Mouse (Mus musculus) heart, postnatal 36 days (tissue): ENCODE results near the gene Adam12. TPM values are rescaled to one million over a fixed set of nuclear protein-coding genes. Genes with fewer than 3 reads are reported as not detected.

ENCODE experiments used
- DNase-seq, 2 experiments: peaks; one replicate each; pipeline ENCODE4 v3.0.0; 2021 to 2022
- intact Hi-C: fragments of 180-260 bp; cut with DNase I; formaldehyde crosslinking; loops from one replicate; pipeline ENCODE4 v1.15.1; 2025
- total RNA-seq, 2 experiments: library from RNA; stranded (reverse); gene quantifications; 2 replicates each; pipeline ENCODE4 v1.2.3; 2021

The Adam12 gene
- total RNA-seq, 2 experiments from 2014 or later = 0.61 to 0.62 TPM

DNA sequence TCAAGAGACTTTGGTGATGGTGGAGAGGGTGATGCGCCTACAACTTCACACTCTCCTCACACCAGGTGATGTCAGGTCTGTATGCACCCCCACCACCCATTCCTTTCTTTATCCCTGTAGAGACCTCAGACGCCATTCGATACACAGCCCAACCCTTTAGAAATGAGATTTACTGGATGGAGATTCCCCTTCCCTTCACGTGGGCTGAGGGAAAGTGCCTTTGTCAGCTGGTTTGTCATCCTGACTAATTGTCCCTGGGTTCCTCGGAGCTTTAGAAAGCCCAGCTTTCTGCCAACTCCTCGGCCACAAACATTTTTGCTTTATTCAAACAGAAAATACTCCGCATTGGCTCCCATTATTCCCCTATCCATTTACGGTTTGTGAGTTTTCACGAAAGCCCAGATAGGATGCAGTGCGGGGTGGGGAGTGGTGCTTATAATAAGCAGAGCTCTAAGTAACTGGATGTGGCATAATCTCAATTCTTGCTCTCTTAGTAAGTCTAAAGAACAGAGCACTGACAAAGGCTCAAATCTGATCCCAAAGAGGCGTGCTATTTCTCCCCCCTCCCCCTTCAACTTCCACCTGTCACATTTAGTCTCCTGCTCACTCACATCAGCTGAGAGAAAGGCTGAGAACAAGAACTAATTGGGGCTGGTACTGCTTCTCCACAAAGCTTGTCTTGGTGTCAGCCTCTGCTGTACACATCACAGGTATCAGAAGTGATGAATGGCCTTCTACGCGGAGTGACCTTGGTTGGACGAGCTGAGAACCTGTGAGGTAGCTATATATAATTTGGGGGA is 143.2 kb downstream of the Adam12 start:
- no peak for DNase-seq
- intact Hi-C loops = no loop called here

DNA sequence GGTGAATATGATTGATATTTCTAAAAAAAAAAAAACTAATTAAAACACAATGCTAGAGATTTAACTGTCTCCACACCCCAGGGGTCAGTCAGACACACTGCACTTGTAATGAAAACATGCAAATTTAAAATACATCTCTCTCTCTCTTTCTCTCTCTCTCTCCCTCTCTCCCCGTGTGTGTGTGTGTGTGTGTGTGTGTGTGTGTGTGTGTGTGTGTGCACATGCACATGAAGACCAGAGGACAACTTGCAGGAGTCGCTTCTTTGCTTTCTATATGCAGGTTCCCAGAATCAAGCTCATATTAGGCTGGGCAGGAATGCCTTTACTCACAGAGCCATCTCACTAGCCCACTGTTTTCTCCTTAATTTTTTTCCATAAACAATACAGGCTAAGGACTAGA is 146.6 kb downstream of the Adam12 start:
- no peak for DNase-seq

DNA sequence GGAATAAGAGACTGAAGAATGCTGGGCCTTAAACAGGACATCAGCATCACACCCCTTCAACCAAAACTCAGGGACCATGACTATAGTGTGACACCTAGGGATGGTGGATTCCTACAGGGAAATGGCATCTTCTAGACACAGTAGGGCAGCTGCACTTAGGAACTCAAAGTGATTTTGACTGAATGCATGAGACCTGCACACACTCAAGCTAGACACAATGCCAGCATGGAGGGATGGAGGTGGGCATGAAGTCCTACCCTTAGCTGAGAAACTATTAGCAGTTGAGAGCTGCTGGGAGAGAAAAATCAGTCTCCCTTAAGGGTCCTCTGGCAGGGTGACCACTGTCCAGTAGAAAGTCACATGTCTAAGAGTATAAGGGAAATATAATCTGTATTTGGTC is 147.0 kb downstream of the Adam12 start:
- intact Hi-C loops = no loop called here
- DNase-seq = no peak

More for the DNA sequence above, 146.6 kb downstream of the Adam12 start:
- intact Hi-C loops = no loop called here

DNA sequence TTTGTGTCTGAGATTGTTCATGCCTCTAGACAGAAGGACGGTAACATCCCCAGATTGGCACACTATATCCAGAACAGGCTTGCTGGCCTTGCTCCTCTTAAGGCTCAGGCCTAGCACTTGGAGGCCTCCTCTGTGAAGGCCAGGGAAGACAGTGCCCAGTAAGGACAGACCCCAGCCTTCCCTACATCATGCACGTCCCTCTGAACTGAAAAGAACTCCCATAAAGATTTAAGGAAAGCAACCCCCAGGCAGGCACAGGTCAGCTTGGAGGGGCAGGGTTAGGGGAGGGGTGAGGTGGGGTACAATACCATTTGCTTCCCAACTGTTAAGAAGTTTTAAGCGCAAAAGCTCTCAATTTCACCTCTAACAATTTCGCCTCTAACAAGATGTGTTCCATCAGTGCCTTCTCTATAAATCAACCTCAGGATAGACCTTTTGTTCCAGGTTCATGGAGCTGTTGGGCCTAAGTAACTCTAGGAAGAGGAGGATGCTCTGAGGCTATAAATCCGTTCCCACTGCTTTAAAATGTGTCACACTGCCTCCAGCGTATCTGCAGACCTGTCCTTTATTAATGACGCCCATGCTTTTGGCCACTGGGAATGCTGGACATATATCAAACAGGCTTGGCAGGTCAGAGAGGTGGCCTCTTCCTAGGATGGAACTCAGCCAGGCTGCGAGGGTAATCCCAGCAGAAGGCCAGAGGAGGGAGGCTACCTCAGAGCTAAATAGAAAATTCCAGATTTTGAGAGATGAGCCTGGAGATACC is 150.5 kb downstream of the Adam12 start:
- no peak for DNase-seq
- intact Hi-C loops = no loop called here

DNA sequence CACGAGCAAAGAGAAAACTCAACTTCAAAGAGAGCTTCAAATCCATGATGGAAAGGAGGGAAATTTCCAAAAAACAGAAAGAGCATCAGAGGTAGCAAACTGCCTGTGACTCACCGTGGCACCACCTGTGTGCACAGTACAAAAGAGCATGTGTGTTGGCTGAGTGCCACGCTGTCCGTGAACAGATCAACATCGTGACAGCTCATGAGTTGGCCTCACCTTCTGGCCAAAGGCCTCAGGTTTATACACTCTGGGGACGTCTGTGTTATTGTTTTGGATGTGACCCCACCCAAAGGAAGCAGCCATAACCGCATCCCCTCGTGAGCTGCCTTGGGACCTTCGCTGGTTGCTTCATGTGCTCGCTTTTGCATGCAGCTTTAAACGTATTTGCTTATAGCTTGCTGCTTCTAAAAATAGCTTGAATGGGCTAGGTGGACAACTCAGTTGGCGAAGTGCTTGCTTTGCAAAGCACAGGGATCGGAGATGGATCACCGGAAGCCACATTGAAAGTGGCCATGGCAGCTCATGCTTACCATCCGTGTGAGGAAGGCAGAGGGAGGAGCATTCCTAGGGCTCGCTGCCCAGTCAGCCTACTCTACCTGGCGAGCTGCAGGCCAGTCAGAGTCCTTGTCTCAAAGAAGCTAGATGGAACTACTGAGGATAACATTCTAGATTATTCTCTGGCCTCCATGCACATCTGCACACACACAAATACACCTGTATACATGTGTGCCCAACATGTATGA is 151.8 kb downstream of the Adam12 start:
- DNase-seq = no peak
- intact Hi-C loops = no loop called here

DNA sequence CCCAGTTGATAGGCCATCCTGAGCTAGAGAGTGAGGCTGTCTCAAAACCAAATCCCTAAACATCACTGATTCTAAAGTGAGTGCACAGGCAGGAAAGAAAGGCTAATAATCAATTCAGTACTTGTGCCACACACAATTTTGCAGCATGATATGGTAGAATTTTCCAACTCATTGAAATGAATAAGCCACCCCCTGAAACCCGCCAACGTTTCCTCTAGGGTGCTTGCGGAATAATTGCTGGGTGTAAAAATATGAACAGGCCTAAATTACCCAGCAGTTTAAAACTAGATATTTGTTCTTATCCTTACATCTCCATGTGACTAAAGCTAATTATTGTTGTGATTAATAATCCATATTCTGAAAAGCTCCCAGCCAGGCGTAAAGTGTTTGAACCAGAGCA is 154.3 kb downstream of the Adam12 start:
- intact Hi-C loops = no loop called here
- DNase-seq = no peak

DNA sequence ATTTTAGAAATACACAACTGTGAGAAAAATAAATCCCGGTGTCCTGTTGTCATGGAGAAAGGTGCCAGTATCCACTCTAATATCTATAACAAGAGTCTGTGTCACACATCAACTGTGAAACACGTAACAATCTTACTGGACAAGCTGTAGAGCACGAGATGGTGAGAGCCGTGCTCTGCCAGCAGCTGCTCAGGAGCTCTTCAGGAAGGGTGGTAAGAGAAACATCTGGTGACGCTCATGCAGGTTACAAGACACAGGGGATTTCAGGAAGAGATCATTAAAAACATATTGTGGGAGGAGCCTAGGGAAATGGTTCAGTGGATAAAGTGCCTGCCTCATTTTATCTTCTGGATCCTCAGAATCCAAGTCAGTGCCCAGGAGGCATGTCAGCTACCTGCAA is 158.9 kb downstream of the Adam12 start:
- no peak for DNase-seq
- intact Hi-C loops = no loop called here

DNA sequence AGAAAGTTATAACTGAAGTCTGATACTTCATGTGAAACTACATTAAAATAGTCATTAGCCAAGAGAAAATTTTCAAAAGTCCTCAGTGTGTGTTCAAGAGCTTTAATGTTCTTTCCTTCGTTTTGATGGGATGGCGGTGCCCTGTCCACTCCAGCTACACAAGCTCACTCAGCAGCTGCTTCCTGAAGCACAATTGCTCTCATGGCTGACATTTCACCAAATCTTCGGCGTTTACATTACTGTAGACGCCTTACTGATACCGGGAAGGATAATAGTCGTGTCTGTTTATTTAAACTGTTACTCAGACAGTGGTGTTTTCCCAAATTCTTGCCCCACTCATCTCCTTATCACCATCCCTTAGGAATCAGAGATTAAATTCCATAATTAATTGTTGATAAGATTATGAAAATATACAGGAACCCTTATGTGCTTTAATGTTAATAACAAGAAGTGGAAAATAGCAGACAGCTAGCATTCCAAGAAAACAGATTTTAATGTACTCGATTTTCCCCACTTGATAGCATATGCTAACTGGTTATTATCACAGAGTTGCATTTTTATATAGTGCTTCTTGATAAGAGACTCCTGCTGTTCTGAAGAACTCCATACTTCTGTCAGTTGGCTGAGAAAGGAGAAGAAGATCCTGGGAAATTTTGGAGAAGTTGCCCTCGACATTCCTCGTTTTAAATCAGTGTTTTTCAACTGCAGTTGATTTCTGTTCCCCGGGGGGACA is 160.6 kb downstream of the Adam12 start:
- no peak for DNase-seq
- intact Hi-C loops = no loop called here

DNA sequence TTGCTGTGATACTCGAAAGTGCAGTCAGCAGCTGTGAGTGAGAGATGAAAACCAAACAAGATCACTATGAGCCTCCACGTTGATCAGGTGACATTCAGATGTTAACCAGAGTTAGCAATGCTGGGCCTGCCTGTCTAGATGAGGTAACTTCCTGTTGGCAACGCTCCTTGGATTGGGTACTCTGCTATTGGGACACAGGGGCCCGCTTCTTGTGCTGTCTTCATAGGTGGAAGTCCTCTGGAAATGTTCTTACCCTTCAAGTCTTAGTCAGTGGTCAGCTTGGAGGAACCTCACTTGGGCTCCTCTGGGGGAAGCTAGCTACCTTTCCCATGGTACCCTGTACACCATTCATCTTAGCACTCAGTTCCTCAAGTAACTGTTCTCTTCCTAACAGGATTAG is 169.3 kb downstream of the Adam12 start:
- intact Hi-C loops = no loop called here
- no peak for DNase-seq

DNA sequence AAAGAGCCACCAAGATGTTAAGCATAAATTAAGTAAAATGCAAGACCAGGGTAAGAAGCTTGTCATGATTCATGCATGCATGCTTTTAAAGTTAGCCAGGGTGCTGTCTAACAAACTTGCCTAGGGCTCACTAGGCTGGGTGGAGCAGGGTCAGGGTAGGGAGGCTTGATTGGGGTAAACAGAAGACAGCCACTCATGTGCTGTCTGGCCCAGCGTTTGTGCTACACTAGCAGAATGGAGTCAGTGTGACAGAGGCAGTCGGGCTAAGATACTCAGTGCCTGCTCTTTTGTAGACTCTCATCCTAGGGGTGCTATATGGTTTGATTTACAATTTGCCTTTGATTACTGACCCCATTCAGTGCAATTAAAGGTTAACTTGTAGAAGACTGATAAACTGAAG is 179.5 kb downstream of the Adam12 start:
- no peak for DNase-seq
- intact Hi-C loops = no loop called here

DNA sequence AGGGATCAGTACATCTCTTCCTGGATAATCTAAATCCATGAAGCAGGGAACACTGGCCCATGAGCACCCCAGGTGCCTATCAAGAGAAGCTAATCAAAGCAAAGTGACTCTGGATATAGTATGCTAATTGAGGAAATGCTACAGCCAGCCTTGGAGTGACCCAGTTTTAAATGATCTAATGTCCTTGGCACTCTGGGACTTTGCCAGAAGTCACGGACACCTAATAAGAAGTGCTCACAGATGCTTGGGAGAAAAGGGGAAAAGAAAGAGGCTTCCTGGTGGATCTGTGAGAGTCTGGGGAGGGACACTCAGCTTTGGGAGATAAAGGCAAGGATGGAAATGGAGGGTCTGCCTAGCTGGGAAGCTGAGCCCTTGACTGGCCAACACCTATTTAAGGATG is 181.6 kb downstream of the Adam12 start:
- intact Hi-C loops = no loop called here
- no peak for DNase-seq

DNA sequence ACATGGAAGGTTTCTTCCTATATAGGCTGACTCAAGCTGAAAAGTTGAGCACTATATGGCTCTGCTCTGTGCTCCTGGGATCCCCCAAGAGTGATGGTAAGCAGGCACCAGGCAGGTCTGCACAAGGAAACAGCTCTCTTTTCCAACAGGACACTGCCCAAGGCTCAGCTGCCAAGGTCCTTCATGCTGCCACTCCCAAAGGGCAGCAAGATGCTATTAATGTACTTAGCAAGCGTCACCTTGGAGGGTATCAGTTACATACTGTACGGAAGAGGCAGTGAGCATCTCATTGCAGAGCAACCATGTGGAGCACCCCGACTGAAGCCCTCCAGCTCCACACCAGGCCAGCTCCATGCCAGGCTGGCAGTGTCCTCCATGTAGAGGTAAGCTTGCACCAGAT is 185.6 kb downstream of the Adam12 start:
- DNase-seq = no peak

DNA sequence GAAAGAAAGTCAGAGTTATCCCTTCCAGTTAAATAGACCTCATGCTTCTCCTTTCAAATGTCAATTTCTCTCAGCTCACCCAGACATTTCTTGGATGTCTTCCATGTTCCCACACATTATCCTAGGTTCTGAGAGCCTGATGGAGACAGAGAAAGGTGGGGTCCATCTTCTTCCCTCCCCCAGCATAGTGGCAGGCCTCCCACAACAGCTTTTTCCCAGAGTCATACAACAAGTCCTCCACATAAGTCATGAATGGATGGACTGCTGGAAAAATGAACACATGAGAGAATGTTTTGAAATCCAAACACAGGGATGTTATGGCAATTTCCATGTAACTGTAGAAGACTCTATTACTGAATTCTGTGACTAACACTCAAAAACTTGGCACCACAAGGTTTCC is 188.4 kb downstream of the Adam12 start:
- intact Hi-C loops = no loop called here
- DNase-seq = no peak

More for the DNA sequence above, 185.6 kb downstream of the Adam12 start:
- intact Hi-C loops = no loop called here

DNA sequence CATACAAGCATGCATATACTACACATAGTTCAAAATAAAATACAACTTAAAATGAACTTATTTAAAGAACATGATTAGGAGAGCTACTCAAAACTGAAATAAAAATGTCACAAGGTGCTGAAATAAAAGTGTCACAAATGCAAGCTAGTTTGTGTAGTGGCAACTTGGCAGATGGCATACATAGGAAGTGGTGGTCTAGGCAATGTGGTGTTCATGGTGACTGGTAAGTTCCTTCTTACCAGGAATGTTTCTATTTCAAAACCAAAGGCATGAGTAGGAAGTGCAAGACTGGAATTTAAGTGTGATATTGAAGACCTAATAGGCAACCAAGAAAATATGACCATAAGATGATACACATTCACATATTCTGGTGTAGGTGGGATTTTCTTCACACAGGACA is 189.3 kb downstream of the Adam12 start:
- intact Hi-C loops = no loop called here
- no peak for DNase-seq

DNA sequence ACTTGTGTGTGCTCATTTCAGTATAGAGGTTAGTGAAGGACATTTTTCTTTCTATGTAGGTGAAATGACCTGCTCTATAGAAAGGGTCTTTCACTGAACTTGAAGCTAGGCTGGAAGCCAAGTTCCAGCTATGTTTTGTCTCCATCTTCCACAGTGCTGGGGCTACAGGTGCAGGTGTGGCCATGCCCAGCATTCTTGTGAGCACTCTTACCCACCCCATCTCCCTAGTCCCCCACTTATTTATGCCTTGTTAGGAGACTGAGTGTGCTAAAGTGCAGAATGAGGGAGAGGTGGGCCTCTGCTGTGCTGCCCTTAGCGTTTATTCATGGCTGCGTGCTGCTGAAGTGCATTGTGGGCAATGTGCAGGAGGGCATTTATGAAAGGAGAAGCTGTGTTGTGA is 198.0 kb downstream of the Adam12 start:
- no peak for DNase-seq
- intact Hi-C loops = no loop called here

DNA sequence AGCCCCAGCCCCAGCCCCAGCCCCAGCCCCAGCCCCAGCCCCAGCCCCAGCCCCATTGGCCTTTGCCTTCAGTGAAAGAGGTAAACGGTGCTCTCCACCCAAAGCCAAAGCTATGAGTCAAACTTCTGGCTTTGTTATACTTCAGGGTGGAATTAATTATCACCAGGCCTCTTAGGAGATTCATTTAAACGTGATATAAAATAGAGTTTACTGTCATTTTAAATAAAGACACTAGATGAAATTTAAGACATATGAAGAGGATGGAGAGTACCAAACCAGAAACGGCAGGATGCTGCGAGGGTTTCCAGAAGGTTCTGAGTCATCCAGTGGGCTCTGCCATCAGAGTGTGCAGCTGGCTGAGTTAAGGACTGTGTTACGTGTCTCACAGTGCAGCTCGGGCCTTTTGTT is 199.0 kb downstream of the Adam12 start:
- intact Hi-C loops = no loop called here
- DNase-seq = no peak

DNA sequence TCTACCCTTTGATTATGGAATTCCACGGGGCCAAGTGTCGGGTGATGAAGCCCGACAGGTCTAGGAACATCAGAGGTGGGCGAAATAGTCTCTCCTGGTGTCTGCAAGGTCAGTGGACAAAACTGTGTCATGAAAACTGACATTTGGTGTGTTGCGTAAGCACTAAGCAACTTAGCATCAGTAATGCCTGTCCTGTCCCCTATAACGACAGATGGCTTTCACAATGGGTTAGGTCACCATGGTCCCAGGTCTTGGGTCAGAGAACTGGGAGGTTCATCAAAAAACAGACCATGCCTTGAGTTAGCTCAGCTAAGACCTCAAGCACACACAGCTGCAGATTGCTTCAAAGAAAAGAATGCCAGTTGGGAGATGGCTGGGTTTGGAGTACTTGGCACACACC is 200.2 kb downstream of the Adam12 start:
- intact Hi-C loops = no loop called here
- DNase-seq = no peak

DNA sequence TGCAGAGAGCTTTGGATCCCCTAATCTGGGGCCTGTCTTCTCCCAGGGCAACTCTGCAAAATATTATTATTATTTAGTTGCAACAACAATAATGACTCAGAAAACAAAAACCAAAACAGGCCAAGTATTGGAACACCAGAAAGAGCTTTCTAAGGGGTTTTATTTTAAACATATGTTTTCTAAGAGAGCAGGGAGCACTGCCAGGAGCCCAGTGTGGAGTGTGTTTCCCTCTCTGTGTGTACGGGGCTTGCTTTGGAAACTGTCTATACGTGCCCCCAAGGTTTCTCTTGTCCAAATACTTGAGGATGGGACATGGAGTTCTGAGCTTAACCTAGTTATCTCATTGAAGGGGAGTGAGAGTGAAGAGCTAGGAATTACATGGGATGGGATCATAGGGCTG is 200.7 kb downstream of the Adam12 start:
- intact Hi-C loops = no loop called here
- no peak for DNase-seq

DNA sequence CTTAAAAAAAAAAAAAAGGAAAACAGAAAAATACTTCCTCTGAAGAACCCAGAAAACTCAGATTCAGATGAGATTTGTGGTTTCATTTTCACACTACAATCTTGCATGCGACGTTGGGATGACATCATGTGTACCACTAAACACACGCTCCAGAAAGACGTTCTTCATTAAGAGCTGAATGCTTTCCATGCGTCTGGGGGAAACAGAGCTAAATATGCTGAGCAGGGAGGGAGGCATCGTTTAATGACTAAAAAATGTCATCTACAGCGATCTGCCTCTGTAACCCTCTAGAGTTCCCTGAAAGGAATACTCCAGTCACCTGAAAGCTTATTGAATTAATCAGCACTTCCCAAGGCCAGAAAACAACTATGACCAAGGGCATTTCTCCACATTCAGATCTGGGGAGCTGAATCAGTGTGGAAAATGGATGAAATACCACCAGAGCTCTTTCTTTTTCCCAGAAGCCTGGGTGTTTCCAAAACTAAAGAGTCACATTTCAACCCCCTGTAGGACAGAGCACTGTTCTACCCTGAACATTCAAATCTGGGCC is 203.6 kb downstream of the Adam12 start:
- intact Hi-C loops = no loop called here
- no peak for DNase-seq

DNA sequence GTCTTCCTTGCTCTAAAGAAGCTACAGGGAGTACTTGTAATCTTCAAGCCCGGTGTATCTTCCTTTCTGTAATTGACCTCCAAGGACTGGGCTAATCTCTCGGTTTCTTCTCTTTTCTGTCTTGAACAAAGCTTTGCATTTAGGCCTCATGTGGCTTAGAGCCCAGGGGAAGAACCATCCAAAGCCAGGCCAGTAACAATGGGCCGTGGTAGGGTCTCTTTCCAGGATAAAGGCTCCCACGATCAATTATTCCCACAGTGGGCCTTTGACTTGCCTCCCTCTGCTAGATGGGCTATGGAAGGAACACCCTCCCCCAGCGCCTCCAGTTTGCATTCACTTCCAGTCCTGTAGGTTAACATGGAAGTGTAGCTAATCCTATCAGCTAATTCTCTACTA is 204.9 kb downstream of the Adam12 start:
- DNase-seq = no peak
- intact Hi-C loops = no loop called here
